Mouse (Mus musculus): ENCODE measurements at regions not wholly inside any gene's neighbourhood (a gene's known extent, or its start where the extent isn't known, plus 50 kb on each side); places are given as distances from the start of the nearest gene placed in this dataset.
A peak's percentile ranks its signal among the peaks of the same experiment; 100 is the strongest.

GRCm38 (mm10) chr6:8831204-8831603 lies 52.9 kb upstream of the Ica1 start:
- DNase-seq (no peak), ATAC-seq (no peak)
- WGBS (ENCODE audit: insufficient replicate concordance): 31% methylated on average over 2 of the region's 2 CpGs
- H3K4me2 ChIP-seq (ENCODE audit: low read depth, low read length): no peak overlapping the region
- no peak overlapping the region for H3K27ac ChIP-seq (ENCODE audit: low read depth)
- H3K9me3 ChIP-seq (ENCODE audit: low read length): no peaks in the 10 kb centered on the region
- H3K9ac ChIP-seq (replicated peaks): no peak overlapping the region
- H3K4me3 ChIP-seq (ENCODE audit: low read depth, low read length): no peak overlapping the region
- TF ChIP-seq EP300 (IDR thresholded peaks at IDR 0.05; ENCODE audit: low read depth) (no peak), CTCF (IDR thresholded peaks at IDR 0.05; ENCODE audit: low read depth) (peak; percentile 70)
- no peaks in the 10 kb centered on the region for H3K27me3 ChIP-seq (ENCODE audit: insufficient read depth, low read length)
- H3K36me3 ChIP-seq (replicated peaks; ENCODE audit: insufficient read depth, low read length): no peaks in the 10 kb centered on the region
- H3K4me1 ChIP-seq (ENCODE audit: insufficient read depth): no peaks in the 10 kb centered on the region

DNA sequence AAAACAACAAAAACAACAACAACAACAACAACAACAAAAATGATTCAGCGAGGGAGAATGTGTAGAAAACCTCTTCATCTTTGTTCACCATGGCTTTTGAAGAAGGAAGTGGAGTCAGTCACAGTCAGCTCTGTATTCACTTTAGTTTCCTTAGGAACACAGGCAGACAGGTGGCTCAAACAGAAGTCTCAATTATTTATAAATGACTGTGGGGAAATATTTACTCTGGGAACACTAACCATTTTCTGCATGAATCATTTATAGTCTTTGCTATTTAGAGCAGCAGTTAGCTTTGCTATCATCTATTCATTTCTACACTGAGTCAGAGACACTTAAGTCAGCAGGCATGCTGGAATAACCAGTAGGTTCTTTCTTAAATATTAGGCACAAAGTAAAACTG lies 54.6 kb upstream of the Ica1 start:
- DNase-seq: no peak
- ATAC-seq: no peak
- H3K36me3 ChIP-seq (replicated peaks; ENCODE audit: insufficient read depth, low read length): no peaks in the 10 kb centered on the region
- H3K4me2 ChIP-seq (ENCODE audit: low read depth, low read length): no peak overlapping the region
- WGBS (ENCODE audit: insufficient replicate concordance): 70% methylated on average over 1 of the region's 1 CpGs
- no peak overlapping the region for H3K9ac ChIP-seq (replicated peaks)
- no peak overlapping the region for H3K27ac ChIP-seq (ENCODE audit: low read depth)
- no peak overlapping the region for H3K4me3 ChIP-seq (ENCODE audit: low read depth, low read length)
- TF ChIP-seq EP300 (IDR thresholded peaks at IDR 0.05; ENCODE audit: low read depth) (no peak), CTCF (IDR thresholded peaks at IDR 0.05; ENCODE audit: low read depth) (no peak)
- no peaks in the 10 kb centered on the region for H3K4me1 ChIP-seq (ENCODE audit: insufficient read depth)
- H3K9me3 ChIP-seq (ENCODE audit: low read length): no peaks in the 10 kb centered on the region
- no peaks in the 10 kb centered on the region for H3K27me3 ChIP-seq (ENCODE audit: insufficient read depth, low read length)

- Histone ChIP-seq H3K36me3 (replicated peaks; ENCODE audit: insufficient read depth, low read length) (no peaks in the 10 kb centered on the region), H3K4me2 (ENCODE audit: low read depth, low read length) (no peak overlapping the region), H3K27me3 (ENCODE audit: insufficient read depth, low read length) (no peaks in the 10 kb centered on the region), H3K4me1 (ENCODE audit: insufficient read depth) (no peaks in the 10 kb centered on the region), H3K4me3 (ENCODE audit: low read depth, low read length) (no peak overlapping the region), H3K9me3 (ENCODE audit: low read length) (no peaks in the 10 kb centered on the region), H3K27ac (ENCODE audit: low read depth) (no peak overlapping the region), H3K9ac (replicated peaks) (no peak overlapping the region)
- no peak for TF ChIP-seq EP300 (IDR thresholded peaks at IDR 0.05; ENCODE audit: low read depth)
- no peak for TF ChIP-seq CTCF (IDR thresholded peaks at IDR 0.05; ENCODE audit: low read depth)
- ATAC-seq: no peak
- DNase-seq: no peak
- 78% methylated on average over 5 of the region's 5 CpGs for WGBS (ENCODE audit: insufficient replicate concordance)
Measured at GRCm38 (mm10) chr6:8853657-8854056, 75.4 kb upstream of the Ica1 start.

DNA sequence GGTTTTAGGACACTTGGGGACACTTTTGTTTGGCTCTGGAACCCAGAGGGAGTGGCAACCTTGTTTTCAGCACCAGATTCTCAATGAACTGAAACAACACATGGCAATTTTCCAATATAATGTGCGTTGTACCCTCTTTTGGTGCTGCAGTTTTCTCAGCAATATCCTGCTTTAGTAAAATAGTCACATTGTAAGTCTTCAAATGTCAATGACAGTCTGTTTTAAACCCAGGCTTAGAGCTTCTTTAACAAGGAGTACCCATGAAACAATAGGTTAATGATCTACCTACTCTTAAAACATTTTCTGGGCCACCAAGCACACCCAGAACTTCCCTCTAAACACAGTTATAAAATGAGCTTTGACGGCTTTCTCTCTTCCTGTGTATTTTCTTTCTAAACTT lies 82.3 kb upstream of the Ica1 start:
- TF ChIP-seq CTCF (IDR thresholded peaks at IDR 0.05; ENCODE audit: low read depth) (no peak), EP300 (IDR thresholded peaks at IDR 0.05; ENCODE audit: low read depth) (no peak)
- ATAC-seq (no peak), DNase-seq (no peak)

DNA sequence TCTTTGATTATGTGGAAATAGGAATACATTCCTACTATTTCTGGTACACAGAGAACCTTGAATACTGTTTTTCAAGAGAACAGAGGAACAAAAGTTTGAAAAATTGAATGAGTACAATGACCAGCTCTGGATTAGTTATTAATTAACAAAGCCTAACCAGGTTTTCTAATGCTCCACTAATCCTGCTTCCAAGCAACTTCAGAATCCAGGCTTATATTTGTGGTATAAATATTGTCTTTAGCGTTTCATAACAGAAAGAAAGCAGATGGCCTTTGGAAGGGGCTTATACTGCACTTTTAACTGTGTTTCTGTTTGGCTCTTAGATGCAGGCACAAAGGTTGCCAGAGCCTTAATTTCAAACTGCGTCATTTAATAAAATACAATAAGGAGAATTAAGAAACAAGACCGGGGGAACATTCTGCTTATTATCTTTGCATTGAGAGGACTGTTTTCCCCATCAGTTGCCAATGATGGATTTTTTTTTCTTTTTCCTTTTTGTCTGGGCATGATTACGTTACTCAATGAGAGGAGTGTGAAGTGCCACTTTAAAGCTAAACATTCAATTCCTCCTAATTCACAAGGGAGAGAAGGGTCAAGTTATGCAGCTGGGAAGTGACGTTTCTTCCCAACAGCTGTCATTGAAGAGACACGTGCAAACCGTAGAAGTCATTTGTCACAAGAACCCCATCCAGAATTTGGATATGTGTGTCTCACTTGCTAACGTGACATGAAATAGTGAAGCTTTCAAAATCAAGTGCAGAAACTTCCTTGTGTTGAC lies 84.2 kb upstream of the Nxph1 start:
- H3K4me2 ChIP-seq (ENCODE audit: low read depth, low read length): no peak overlapping the region
- no peak overlapping the region for H3K4me3 ChIP-seq (ENCODE audit: low read depth, low read length)
- WGBS (ENCODE audit: insufficient replicate concordance): 63% methylated on average over 8 of the region's 8 CpGs
- peak; percentile 56 for ATAC-seq
- DNase-seq: no peak
- H3K27me3 ChIP-seq (ENCODE audit: insufficient read depth, low read length): no peaks in the 10 kb centered on the region
- no peaks in the 10 kb centered on the region for H3K9me3 ChIP-seq (ENCODE audit: low read length)
- TF ChIP-seq EP300 (IDR thresholded peaks at IDR 0.05; ENCODE audit: low read depth) (no peak), CTCF (IDR thresholded peaks at IDR 0.05; ENCODE audit: low read depth) (no peak)
- H3K9ac ChIP-seq (replicated peaks): no peak overlapping the region
- 0 out of 2 replicates have a peak, but pooled peaks cover 2% of the 10 kb centered on the region for H3K4me1 ChIP-seq (ENCODE audit: insufficient read depth)
- H3K36me3 ChIP-seq (replicated peaks; ENCODE audit: insufficient read depth, low read length): no peaks in the 10 kb centered on the region
- H3K27ac ChIP-seq (ENCODE audit: low read depth): peak overlapping the region; percentile 44

More for the DNA sequence above, 82.3 kb upstream of the Ica1 start:
- 0 out of 2 replicates have a peak, but pooled peaks cover 2% of the 10 kb centered on the region for H3K4me1 ChIP-seq (ENCODE audit: insufficient read depth)
- no peak overlapping the region for H3K27ac ChIP-seq (ENCODE audit: low read depth)
- no peaks in the 10 kb centered on the region for H3K9me3 ChIP-seq (ENCODE audit: low read length)
- H3K9ac ChIP-seq (replicated peaks): no peak overlapping the region
- H3K4me3 ChIP-seq (ENCODE audit: low read depth, low read length): no peak overlapping the region
- H3K36me3 ChIP-seq (replicated peaks; ENCODE audit: insufficient read depth, low read length): no peaks in the 10 kb centered on the region
- WGBS (ENCODE audit: insufficient replicate concordance): 64% methylated on average over 2 of the region's 2 CpGs
- H3K4me2 ChIP-seq (ENCODE audit: low read depth, low read length): no peak overlapping the region
- H3K27me3 ChIP-seq (ENCODE audit: insufficient read depth, low read length): no peaks in the 10 kb centered on the region

GRCm38 (mm10) chr6:8877373-8878070 lies 70.7 kb upstream of the Nxph1 start:
- H3K4me3 ChIP-seq (ENCODE audit: low read depth, low read length): no peak overlapping the region
- DNase-seq (no peak), ATAC-seq (no peak)
- no peaks in the 10 kb centered on the region for H3K27me3 ChIP-seq (ENCODE audit: insufficient read depth, low read length)
- TF ChIP-seq CTCF (IDR thresholded peaks at IDR 0.05; ENCODE audit: low read depth) (no peak), EP300 (IDR thresholded peaks at IDR 0.05; ENCODE audit: low read depth) (no peak)
- H3K9me3 ChIP-seq (ENCODE audit: low read length): no peaks in the 10 kb centered on the region
- WGBS (ENCODE audit: insufficient replicate concordance): 43% methylated on average over 11 of the region's 11 CpGs
- H3K27ac ChIP-seq (ENCODE audit: low read depth): no peak overlapping the region
- H3K4me2 ChIP-seq (ENCODE audit: low read depth, low read length): peak overlapping the region; percentile 14; the same call in 1 of the 2 replicates
- H3K9ac ChIP-seq (replicated peaks): no peak overlapping the region
- no peaks in the 10 kb centered on the region for H3K4me1 ChIP-seq (ENCODE audit: insufficient read depth)
- no peaks in the 10 kb centered on the region for H3K36me3 ChIP-seq (replicated peaks; ENCODE audit: insufficient read depth, low read length)

Data from liver, postnatal 0 days (tissue).